Mouse (Mus musculus) urinary bladder, adult 2 months (tissue): ENCODE measurements around the gene Slc38a10. TPM values are rescaled to one million over a fixed set of nuclear protein-coding genes. Genes with fewer than 3 reads are reported as not detected.

Experiments
- DNase-seq: peaks from one replicate; pipeline ENCODE4 v3.0.0; 2022; ENCODE audit warnings: low spot score
- polyA plus RNA-seq: library from polyadenylated mRNA; depleted of rRNA; stranded (reverse); fragments of >200 nt; gene quantifications from 2 replicates; pipeline ENCODE4 v1.2.3, GENCODE M21; 2012; rRNA removed

Slc38a10 gene
- 60.0 and 72.0 TPM in 2 replicates for polyA plus RNA-seq

- DNase-seq = peak; percentile 96
These were observed at the start of gene Slc38a10 for GRCm38 (mm10) chr11:120151113-120151494. Gene Slc38a10 (minus strand): TSS chr11:120151346.

- no peak for DNase-seq
These were observed 49.5 kb upstream of the Slc38a10 start for GRCm38 (mm10) chr11:120200621-120201020.

GRCm38 (mm10) chr11:120199766-120200165 is 48.6 kb upstream of the Slc38a10 start:
- DNase-seq = no peak

GRCm38 (mm10) chr11:120198831-120199230 is 47.7 kb upstream of the Slc38a10 start:
- DNase-seq = no peak

- no peak for DNase-seq
These were observed 39.6 kb upstream of the Slc38a10 start for GRCm38 (mm10) chr11:120190526-120191412.

GRCm38 (mm10) chr11:120189459-120190312 is 38.5 kb upstream of the Slc38a10 start:
- DNase-seq = peak; percentile 95

- DNase-seq = peak; percentile 57
These were observed 37.6 kb upstream of the Slc38a10 start for GRCm38 (mm10) chr11:120188481-120189441.

GRCm38 (mm10) chr11:120188102-120188480 is 36.9 kb upstream of the Slc38a10 start:
- DNase-seq = peak; percentile 46

GRCm38 (mm10) chr11:120187236-120188101 is 36.3 kb upstream of the Slc38a10 start:
- peak; percentile 35 for DNase-seq

- no peak for DNase-seq
These were observed 35.7 kb upstream of the Slc38a10 start for GRCm38 (mm10) chr11:120186821-120187235.

GRCm38 (mm10) chr11:120186145-120186740 is 35.1 kb upstream of the Slc38a10 start:
- DNase-seq = no peak

GRCm38 (mm10) chr11:120185316-120186141 is 34.4 kb upstream of the Slc38a10 start:
- no peak for DNase-seq

- no peak for DNase-seq
These were observed 33.5 kb upstream of the Slc38a10 start for GRCm38 (mm10) chr11:120184371-120185315.

- DNase-seq = no peak
These were observed 32.6 kb upstream of the Slc38a10 start for GRCm38 (mm10) chr11:120183708-120184107.

GRCm38 (mm10) chr11:120183180-120183579 is 32.0 kb upstream of the Slc38a10 start:
- no peak for DNase-seq

GRCm38 (mm10) chr11:120182396-120183030 is 31.4 kb upstream of the Slc38a10 start:
- no peak for DNase-seq

GRCm38 (mm10) chr11:120181379-120181778 is 30.2 kb upstream of the Slc38a10 start:
- DNase-seq = no peak
